Mouse (Mus musculus) right cerebral cortex, postnatal 4 days (tissue): ENCODE measurements around the gene Aldh9a1.
"Not testable (repeated sequence)": the region's sequence is repeated elsewhere in the genome, so short reads cannot be mapped to it uniquely, and the experiment has no call there.

Experiments used
- DNase-seq: peaks from one replicate; pipeline ENCODE4 v3.0.0-alpha.2; 2022

The Aldh9a1 gene

GRCm38 (mm10) chr1:167349815-167350596, at the start of gene Aldh9a1:
Aldh9a1 (plus strand) TSS chr1:167349991.
- DNase-seq: peak; percentile 90

GRCm38 (mm10) chr1:167300122-167300521, 49.7 kb upstream of the Aldh9a1 start:
- DNase-seq: no peak

GRCm38 (mm10) chr1:167305501-167306137, 44.2 kb upstream of the Aldh9a1 start:
- no peak for DNase-seq

GRCm38 (mm10) chr1:167306451-167307240, 43.1 kb upstream of the Aldh9a1 start:
- DNase-seq: peak; percentile 26

GRCm38 (mm10) chr1:167307674-167308073, 42.1 kb upstream of the Aldh9a1 start:
- no peak for DNase-seq

GRCm38 (mm10) chr1:167308261-167309054, 41.3 kb upstream of the Aldh9a1 start, which contains the start of gene Tmco1:
Tmco1 (plus strand) TSS chr1:167308378.
- peak; percentile 98 for DNase-seq

- DNase-seq: no peak
Observed at GRCm38 (mm10) chr1:167312367-167312766, 37.4 kb upstream of the Aldh9a1 start.

- DNase-seq: no peak
Observed at GRCm38 (mm10) chr1:167313220-167313619, 36.6 kb upstream of the Aldh9a1 start.

- no peak for DNase-seq
Observed at GRCm38 (mm10) chr1:167321691-167322090, 28.1 kb upstream of the Aldh9a1 start.

GRCm38 (mm10) chr1:167328776-167329175, 21.0 kb upstream of the Aldh9a1 start:
- no peak for DNase-seq

- no peak for DNase-seq
Observed at GRCm38 (mm10) chr1:167331106-167331505, 18.7 kb upstream of the Aldh9a1 start.

GRCm38 (mm10) chr1:167336398-167336797, 13.4 kb upstream of the Aldh9a1 start:
- no peak for DNase-seq

- DNase-seq: peak; percentile 92
Observed at GRCm38 (mm10) chr1:167337463-167338095, 12.2 kb upstream of the Aldh9a1 start.

- no peak for DNase-seq
Observed at GRCm38 (mm10) chr1:167339177-167339781, 10.5 kb upstream of the Aldh9a1 start.

- no peak for DNase-seq
Observed at GRCm38 (mm10) chr1:167340111-167340787, 9.5 kb upstream of the Aldh9a1 start.

GRCm38 (mm10) chr1:167340910-167341528, 8.8 kb upstream of the Aldh9a1 start:
- no peak for DNase-seq

GRCm38 (mm10) chr1:167342831-167343230, 7.0 kb upstream of the Aldh9a1 start:
- DNase-seq: no peak

GRCm38 (mm10) chr1:167345994-167346520, 3.7 kb upstream of the Aldh9a1 start:
- DNase-seq: not testable (repeated sequence)

- DNase-seq: not testable (repeated sequence)
Observed at GRCm38 (mm10) chr1:167349206-167349605, 585 bp upstream of the Aldh9a1 start.
